Mouse (Mus musculus): Measurements from ENCODE around the gene Tusc2. TPM values are rescaled to one million over a fixed set of nuclear protein-coding genes. Genes with fewer than 3 reads are reported as not detected.

The Tusc2 gene
- total RNA-seq (2015) (16.7 and 17.1 TPM in 2 replicates), total RNA-seq (2017) (15.2 and 15.3 TPM in 2 replicates)

- peak; percentile 91 for ATAC-seq (replicated peaks; ENCODE audit: poor library complexity)
Measured at GRCm38 (mm10) chr9:107563029-107563581, at the start of gene Tusc2. TSS of gene Tusc2 (plus strand) at chr9:107563255.

DNA sequence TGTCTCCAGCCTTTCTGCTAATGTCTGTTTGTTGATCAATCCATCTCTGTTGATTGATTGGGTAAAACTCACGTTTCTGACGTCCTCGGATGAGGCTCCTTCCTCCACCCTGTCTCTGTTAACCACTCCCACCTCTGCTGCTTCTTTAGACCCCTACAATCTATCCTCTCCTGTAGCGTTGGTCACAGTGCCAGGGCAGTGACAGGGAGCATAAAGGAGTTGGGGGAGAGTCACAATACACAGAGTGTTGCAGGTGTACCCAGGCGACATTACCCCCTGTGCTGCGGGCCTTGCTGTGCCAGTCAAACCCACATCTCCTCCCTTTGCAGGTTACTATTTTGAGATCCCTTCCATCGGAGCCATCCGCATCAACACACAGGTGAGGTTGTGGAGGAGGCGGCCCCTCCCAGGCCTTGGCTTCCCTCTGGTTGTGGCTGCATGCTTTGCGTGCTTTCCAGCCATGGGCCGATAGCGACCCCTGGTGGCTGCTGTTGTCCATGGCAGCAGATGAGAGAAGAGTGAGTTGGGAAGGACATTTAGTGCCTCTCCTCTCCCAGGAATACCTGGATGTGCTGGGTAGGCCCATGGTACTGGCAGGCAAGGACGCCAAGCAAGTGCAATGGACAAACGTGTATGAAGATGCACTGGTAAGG, 48.6 kb upstream of the Tusc2 start:
- ATAC-seq (replicated peaks; ENCODE audit: poor library complexity): peak; percentile 92

GRCm38 (mm10) chr9:107520331-107520730, 42.7 kb upstream of the Tusc2 start:
- no peak for ATAC-seq (replicated peaks; ENCODE audit: poor library complexity)

- no peak for ATAC-seq (replicated peaks; ENCODE audit: poor library complexity)
Measured at GRCm38 (mm10) chr9:107521190-107521589, 41.9 kb upstream of the Tusc2 start.

DNA sequence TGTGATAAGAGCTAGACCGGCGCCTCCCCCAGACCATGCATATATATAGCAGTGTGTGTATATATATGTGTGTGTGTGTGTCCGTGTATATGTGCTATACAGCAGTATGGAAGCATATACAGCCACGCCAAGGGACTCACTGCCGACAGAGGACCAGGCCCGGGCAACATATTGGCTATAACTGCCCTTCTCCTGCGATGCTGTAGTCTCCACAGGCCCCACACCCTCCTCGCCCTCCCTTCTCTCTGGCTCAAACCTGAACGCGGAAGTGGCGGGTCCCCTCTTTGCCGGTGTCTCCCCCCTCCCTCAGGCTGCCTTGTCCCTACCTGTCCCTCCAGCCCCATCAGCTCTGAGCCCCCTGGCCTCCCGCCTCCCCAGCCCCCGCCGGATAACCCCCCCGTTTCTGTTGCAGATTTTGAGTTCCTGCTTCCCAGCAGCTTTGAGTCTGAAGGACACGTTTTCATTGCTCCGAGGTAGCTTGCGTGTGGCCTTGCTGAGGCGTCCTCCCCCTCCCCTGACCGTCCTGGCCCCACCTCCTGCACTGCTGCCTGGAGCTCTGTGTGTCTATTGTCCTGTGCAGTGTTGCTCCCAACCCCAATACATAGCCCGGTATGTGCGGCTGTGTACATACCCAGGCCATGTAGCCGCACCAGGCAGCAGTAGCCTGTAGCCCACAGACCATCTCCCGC, 41.2 kb upstream of the Tusc2 start:
- peak; percentile 36 for ATAC-seq (replicated peaks; ENCODE audit: poor library complexity)

- ATAC-seq (replicated peaks; ENCODE audit: poor library complexity): no peak
Measured at GRCm38 (mm10) chr9:107522400-107522711, 40.7 kb upstream of the Tusc2 start.

- peak; percentile 79 for ATAC-seq (replicated peaks; ENCODE audit: poor library complexity)
Measured at GRCm38 (mm10) chr9:107526198-107527026, 36.6 kb upstream of the Tusc2 start.

- ATAC-seq (replicated peaks; ENCODE audit: poor library complexity): peak; percentile 90
Measured at GRCm38 (mm10) chr9:107533791-107534407, 29.2 kb upstream of the Tusc2 start, which contains the start of gene Tmem115. TSS of gene Tmem115 (plus strand) at chr9:107533945.

DNA sequence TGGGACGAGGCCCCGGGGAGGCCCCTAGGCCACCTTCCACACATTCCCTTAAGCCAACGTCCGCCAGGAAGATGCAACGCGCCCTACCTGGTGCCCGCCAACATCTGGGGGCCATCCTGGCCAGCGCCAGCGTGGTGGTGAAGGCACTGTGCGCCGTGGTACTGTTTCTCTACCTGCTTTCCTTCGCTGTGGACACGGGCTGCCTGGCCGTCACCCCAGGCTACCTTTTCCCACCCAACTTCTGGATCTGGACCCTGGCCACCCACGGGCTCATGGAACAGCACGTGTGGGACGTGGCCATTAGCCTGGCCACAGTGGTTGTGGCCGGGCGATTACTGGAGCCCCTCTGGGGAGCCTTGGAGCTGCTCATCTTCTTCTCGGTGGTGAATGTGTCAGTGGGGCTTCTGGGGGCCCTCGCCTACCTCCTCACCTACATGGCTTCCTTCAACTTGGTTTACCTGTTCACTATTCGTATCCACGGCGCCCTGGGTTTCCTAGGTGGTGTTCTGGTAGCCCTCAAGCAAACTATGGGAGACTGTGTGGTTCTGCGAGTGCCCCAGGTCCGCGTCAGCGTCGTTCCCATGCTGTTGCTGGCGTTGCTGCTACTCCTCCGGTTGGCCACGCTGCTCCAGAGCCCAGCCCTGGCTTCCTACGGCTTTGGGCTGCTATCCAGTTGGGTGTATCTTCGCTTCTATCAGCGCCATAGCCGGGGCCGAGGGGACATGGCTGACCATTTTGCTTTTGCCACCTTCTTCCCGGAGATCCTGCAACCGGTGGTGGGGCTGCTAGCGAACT, 28.4 kb upstream of the Tusc2 start:
- ATAC-seq (replicated peaks; ENCODE audit: poor library complexity): peak; percentile 51

DNA sequence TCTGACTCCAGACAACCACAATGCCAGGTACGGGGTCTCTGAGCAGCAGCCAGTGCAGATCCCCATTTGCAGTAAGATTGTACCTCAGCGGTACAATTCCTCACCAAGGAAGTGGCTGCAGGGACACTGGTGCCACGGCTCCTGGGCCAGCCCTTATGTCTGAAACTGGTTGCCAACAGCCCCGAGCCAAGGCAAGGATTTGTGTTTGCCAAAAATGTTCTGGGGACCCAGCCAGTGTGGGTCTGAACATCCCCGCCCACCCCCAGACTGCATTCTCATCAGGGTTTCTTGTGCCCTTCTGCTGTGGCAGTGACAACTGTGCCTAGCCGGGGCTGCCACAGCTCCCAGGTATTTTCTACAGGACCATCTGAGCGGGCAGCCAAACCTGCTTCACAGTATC, 24.8 kb upstream of the Tusc2 start:
- no peak for ATAC-seq (replicated peaks; ENCODE audit: poor library complexity)

DNA sequence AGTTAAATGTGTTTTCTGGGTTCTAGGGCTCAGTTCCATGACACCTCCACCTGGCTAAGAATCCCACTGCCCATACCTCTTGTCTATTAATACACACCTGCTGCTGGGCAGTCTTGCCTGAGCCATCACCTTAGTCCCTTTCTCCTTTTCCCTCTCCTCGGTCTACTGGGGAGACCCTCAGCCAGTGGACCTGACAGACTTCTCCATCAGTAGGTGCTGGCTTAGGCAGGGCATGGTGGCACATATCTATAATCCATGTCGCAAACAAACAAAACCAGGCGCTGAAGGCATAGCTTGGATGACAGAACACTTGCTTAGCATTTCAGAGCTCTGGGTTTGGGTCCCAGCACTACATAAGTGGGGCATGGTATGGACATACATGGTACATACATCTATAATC, 24.3 kb upstream of the Tusc2 start:
- ATAC-seq (replicated peaks; ENCODE audit: poor library complexity): no peak

- ATAC-seq (replicated peaks; ENCODE audit: poor library complexity): no peak
Measured at GRCm38 (mm10) chr9:107539940-107540339, 23.1 kb upstream of the Tusc2 start.

GRCm38 (mm10) chr9:107540420-107540819, 22.6 kb upstream of the Tusc2 start:
- no peak for ATAC-seq (replicated peaks; ENCODE audit: poor library complexity)

DNA sequence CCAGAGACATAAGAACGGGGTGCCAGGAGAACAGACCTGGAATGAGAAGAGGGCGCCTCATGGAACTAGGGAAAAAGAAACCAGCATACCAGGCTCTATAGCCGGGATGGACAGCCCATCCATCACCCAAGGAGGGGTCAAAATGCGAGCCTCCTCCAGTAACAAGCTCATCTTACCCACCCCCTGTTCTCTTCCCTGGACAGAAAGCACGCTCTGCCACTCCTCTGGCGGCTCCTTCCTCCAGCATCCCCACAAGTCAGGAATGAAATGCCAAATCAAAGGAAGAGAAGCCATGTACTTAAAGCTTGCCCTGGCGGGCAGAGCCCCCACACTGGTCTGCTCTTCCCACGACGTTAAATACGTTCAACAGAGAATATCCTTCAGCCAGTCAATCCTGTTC, 22.1 kb upstream of the Tusc2 start:
- no peak for ATAC-seq (replicated peaks; ENCODE audit: poor library complexity)

DNA sequence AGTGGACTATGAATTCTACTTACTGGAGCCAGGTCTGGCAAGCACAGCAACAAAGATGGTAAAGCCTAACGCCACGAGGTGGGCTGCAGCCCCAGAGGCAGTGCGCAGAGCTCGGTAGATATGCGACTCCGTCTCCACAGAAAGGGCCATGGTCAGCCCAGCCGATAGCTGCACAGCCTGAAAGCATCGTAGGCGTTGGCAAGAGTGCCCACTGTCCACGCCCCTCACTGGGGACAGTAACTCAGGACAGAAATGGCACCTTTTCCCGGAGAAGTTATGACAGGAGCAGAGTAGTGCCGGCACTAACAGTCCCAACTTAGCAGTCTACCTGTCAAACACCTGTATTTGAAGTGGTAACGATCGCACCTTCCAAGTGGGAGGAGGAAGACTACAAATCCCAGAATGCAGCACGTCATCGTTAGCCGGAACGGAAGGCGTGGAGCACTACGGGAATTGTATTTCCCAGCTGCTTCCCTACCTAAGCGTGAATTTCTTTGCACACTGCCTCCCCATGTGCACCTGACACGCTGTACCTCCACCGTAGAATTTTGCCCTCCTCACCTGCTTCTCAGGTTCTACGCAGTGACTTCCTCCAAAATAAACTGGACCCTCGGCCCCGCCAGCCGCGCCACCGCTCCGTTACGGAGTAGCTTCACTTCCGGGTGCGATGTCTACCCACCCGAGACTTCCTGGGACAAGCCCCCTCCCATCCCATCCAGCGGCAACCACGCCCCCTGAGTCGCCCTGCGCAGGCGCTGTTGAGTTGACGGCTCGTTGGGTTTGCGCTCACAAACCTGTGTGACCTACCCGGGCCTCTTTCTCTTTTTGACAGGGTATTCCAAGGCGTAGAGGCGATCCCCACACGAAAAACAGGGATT, 21.3 kb upstream of the Tusc2 start, which contains the start of the genes Cyb561d2 and Nprl2:
TSS of gene Cyb561d2 (minus strand) at position 720 of the 878 bp plus-strand sequence.
TSS of gene Nprl2 (plus strand) at position 753 of the 878 bp plus-strand sequence.
- peak; percentile 83 for ATAC-seq (replicated peaks; ENCODE audit: poor library complexity)

DNA sequence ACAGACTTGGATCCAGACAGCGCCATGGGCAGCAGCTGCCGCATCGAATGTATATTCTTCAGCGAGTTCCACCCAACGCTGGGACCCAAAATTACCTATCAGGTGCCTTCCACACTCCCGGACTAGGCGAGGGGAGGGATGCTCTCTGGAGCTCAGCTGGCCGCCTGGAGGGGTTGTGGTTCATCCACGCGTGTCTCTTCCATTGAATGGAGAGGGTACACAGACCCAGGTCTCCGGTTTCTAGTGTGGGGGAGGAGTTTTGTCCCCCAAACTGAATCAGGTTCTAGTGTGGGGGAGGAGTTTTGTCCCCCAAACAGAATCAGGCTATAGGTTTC, 20.7 kb upstream of the Tusc2 start:
- 0 out of 2 replicates have a peak, but pooled peaks have one; percentile 0 for ATAC-seq (replicated peaks; ENCODE audit: poor library complexity)

GRCm38 (mm10) chr9:107542721-107543120, 20.3 kb upstream of the Tusc2 start:
- no peak for ATAC-seq (replicated peaks; ENCODE audit: poor library complexity)

GRCm38 (mm10) chr9:107543299-107543698, 19.8 kb upstream of the Tusc2 start:
- ATAC-seq (replicated peaks; ENCODE audit: poor library complexity): no peak

DNA sequence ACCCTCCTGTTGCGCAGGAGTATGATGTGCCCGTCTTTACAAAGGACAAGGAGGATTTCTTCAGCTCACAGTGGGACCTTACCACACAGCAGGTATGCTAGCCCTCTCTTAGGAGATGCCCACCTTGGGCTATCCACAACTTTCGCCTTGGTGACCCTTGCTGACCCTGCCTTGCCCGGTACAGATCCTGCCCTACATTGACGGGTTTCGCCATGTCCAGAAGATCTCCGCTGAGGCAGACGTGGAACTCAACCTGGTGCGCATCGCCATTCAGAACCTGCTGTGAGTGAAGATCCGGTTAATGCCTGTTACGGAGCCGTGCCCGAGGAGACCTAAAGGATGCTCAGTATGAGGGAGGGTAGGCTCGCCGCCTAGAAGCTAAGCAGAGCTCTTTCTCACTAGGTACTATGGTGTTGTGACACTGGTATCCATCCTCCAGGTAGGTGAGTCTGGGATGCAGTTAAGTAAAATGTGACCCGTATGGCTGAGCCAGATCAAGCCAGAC, 18.8 kb upstream of the Tusc2 start:
- no peak for ATAC-seq (replicated peaks; ENCODE audit: poor library complexity)

Measured in megakaryocyte progenitor cell, adult 5-6 weeks (primary cell).